In the genomic region with DNA sequence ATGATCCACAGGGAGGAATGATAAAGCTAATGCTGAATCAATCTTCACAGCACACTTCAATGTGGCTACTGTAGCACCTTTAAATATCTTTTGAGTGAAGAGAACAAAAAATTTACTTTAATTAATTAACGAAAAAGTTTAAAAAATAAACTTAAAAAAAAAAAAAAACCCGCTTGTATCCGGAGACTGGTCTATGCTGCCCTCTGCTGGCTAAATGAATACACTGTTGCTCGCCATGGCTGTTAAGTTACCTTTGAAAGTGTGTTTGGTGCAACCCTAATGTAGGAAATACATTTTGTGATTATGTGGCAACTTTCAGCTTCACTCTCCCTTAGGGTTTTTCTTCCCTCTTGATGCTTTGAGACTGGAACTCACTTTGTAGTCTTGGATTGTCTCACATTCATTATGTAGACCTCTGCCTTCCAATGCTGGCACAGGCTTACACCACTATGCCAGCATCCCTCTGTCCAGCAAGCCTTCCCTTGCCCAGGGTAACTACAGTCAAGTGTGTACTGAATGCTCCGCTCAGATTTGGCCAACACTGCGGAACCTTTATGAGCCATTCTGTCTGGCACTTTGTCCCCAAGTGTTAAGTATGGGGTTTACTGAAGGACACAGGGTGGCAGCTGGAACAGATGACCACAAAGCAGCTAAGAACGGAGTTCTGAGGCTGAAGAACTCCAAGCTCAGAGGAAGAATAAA, we compare ENCODE assay signal across 9 mouse cellular contexts. TPM values are rescaled to one million over a fixed set of nuclear protein-coding genes. Genes with fewer than 3 reads are reported as not detected.
DNase-seq lines count a peak whose midpoint lies in the region; ATAC-seq and TF ChIP-seq lines count a peak whose summit lies in the region.
"Had no signal": no experiment of that assay in that cellular context is flagged by ENCODE, and none has a peak within 500 bp of the region (broad histone marks: within the 10 kb centered on the region; RNA-seq: fewer than 3 reads in every experiment).

No protein-coding gene starts in this region.

- H3K4me2 ChIP-seq in forebrain, embryonic 14.5 days (ENCODE audit: low read length), result no peak overlapping the region
- no peak overlapping the region for H3K4me2 ChIP-seq in forebrain, embryonic 13.5 days
- no peak overlapping the region for H3K4me2 ChIP-seq in midbrain, embryonic 14.5 days (ENCODE audit: low read length)
- no peak overlapping the region for H3K4me2 ChIP-seq in midbrain, embryonic 16.5 days (ENCODE audit: low read length)
- H3K4me2 ChIP-seq in heart, embryonic 13.5 days, result peak overlapping the region; percentile 28; the same call in 1 of the 2 replicates
- H3K4me2 ChIP-seq in liver, postnatal 0 days (ENCODE audit: low read depth, low read length), result no peak overlapping the region
- H3K4me2 ChIP-seq: neural tube, embryonic 13.5 days had no signal

- H3K4me1 ChIP-seq in forebrain, embryonic 14.5 days (ENCODE audit: control insufficient read depth, insufficient read depth, low read length), result peaks cover 3% of the 10 kb centered on the region; the same call in 1 of the 2 replicates
- peaks cover 8% of the 10 kb centered on the region for H3K4me1 ChIP-seq in forebrain, embryonic 13.5 days
- 0 out of 2 replicates have a peak, but pooled peaks cover 2% of the 10 kb centered on the region for H3K4me1 ChIP-seq in midbrain, embryonic 14.5 days (ENCODE audit: control insufficient read depth, insufficient read depth, low read length)
- H3K4me1 ChIP-seq in midbrain, embryonic 16.5 days (ENCODE audit: control insufficient read depth, insufficient read depth, low read length), result no peaks in the 10 kb centered on the region
- peaks cover 38% of the 10 kb centered on the region for H3K4me1 ChIP-seq in heart, embryonic 13.5 days
- H3K4me1 ChIP-seq in liver, postnatal 0 days (ENCODE audit: insufficient read depth), result peaks cover 13% of the 10 kb centered on the region

- no peak for ATAC-seq in forebrain, embryonic 14.5 days
- ATAC-seq in forebrain, embryonic 13.5 days, result no peak
- ATAC-seq in midbrain, embryonic 14.5 days (ENCODE audit: low FRiP score, low TSS enrichment), result no peak
- ATAC-seq in midbrain, embryonic 16.5 days, result no peak
- ATAC-seq in heart, embryonic 13.5 days (ENCODE audit: extremely low read depth, insufficient number of reproducible peaks, low FRiP score, low TSS enrichment), result no peak
- ATAC-seq in liver, postnatal 0 days, result peak; percentile 45; the same call in 1 of the 2 replicates

- TF ChIP-seq CTCF in liver, postnatal 0 days (IDR thresholded peaks at IDR 0.05; ENCODE audit: low read depth), result peak; percentile 81

- no peak for TF ChIP-seq EP300 in liver, postnatal 0 days (IDR thresholded peaks at IDR 0.05; ENCODE audit: low read depth)

- no peaks in the 10 kb centered on the region for H3K27me3 ChIP-seq in forebrain, embryonic 14.5 days (replicated peaks; ENCODE audit: control insufficient read depth, insufficient read depth, low read length)
- no peaks in the 10 kb centered on the region for H3K27me3 ChIP-seq in forebrain, embryonic 13.5 days
- no peaks in the 10 kb centered on the region for H3K27me3 ChIP-seq in midbrain, embryonic 14.5 days (ENCODE audit: control insufficient read depth, insufficient read depth, low read length)
- H3K27me3 ChIP-seq in midbrain, embryonic 16.5 days (ENCODE audit: control insufficient read depth, insufficient read depth, low read depth, low read length), result no peaks in the 10 kb centered on the region
- no peaks in the 10 kb centered on the region for H3K27me3 ChIP-seq in heart, embryonic 13.5 days (replicated peaks)
- no peaks in the 10 kb centered on the region for H3K27me3 ChIP-seq in liver, postnatal 0 days (ENCODE audit: insufficient read depth, low read length)
- H3K27me3 ChIP-seq: neural tube, embryonic 13.5 days had no signal

- H3K36me3 ChIP-seq in forebrain, embryonic 14.5 days (ENCODE audit: control insufficient read depth, insufficient read depth, low read length), result no peaks in the 10 kb centered on the region
- no peaks in the 10 kb centered on the region for H3K36me3 ChIP-seq in forebrain, embryonic 13.5 days (ENCODE audit: poor library complexity, severe bottlenecking)
- no peaks in the 10 kb centered on the region for H3K36me3 ChIP-seq in midbrain, embryonic 14.5 days (ENCODE audit: control insufficient read depth, insufficient read depth, low read length)
- H3K36me3 ChIP-seq in midbrain, embryonic 16.5 days (ENCODE audit: control insufficient read depth, insufficient read depth, low read length), result no peaks in the 10 kb centered on the region
- no peaks in the 10 kb centered on the region for H3K36me3 ChIP-seq in heart, embryonic 13.5 days
- H3K36me3 ChIP-seq in liver, postnatal 0 days (replicated peaks; ENCODE audit: insufficient read depth, low read length), result no peaks in the 10 kb centered on the region
- H3K36me3 ChIP-seq: neural tube, embryonic 13.5 days had no signal

- peak; percentile 83 for DNase-seq in forebrain, embryonic 14.5 days (ENCODE audit: low spot score)
- peak; percentile 89 for DNase-seq in midbrain, embryonic 14.5 days
- DNase-seq in adipocyte (ENCODE audit: low spot score), result peak; percentile 81
- peak; percentile 63 for DNase-seq in liver, postnatal 0 days
- DNase-seq in thymus, postnatal 36 days, result peak; percentile 58 to 59

- WGBS in forebrain, embryonic 14.5 days, result 24% methylated on average over 7 of the region's 7 CpGs
- WGBS in forebrain, embryonic 13.5 days, result 23% methylated on average over 7 of the region's 7 CpGs
- WGBS in midbrain, embryonic 14.5 days, result 22% methylated on average over 7 of the region's 7 CpGs
- 22% methylated on average over 7 of the region's 7 CpGs for WGBS in midbrain, embryonic 16.5 days
- 21% methylated on average over 7 of the region's 7 CpGs for WGBS in heart, embryonic 13.5 days
- 22% methylated on average over 7 of the region's 7 CpGs for WGBS in liver, postnatal 0 days (ENCODE audit: insufficient replicate concordance)

- H3K4me3 ChIP-seq in forebrain, embryonic 14.5 days (ENCODE audit: low read depth, low read length), result no peak overlapping the region
- H3K4me3 ChIP-seq in forebrain, embryonic 13.5 days, result no peak overlapping the region
- no peak overlapping the region for H3K4me3 ChIP-seq in midbrain, embryonic 14.5 days (replicated peaks; ENCODE audit: low read depth, low read length)
- H3K4me3 ChIP-seq in midbrain, embryonic 16.5 days (ENCODE audit: low read depth, low read length), result no peak overlapping the region
- H3K4me3 ChIP-seq in heart, embryonic 13.5 days, result no peak overlapping the region
- no peak overlapping the region for H3K4me3 ChIP-seq in liver, postnatal 0 days (ENCODE audit: low read depth, low read length)
- H3K4me3 ChIP-seq: neural tube, embryonic 13.5 days had no signal

- H3K9ac ChIP-seq in forebrain, embryonic 14.5 days (ENCODE audit: low read length), result no peak overlapping the region
- no peak overlapping the region for H3K9ac ChIP-seq in forebrain, embryonic 13.5 days
- no peak overlapping the region for H3K9ac ChIP-seq in midbrain, embryonic 14.5 days (replicated peaks; ENCODE audit: low read length)
- H3K9ac ChIP-seq in midbrain, embryonic 16.5 days (ENCODE audit: low read depth, low read length), result no peak overlapping the region
- no peak overlapping the region for H3K9ac ChIP-seq in heart, embryonic 13.5 days
- H3K9ac ChIP-seq in liver, postnatal 0 days (replicated peaks), result no peak overlapping the region
- H3K9ac ChIP-seq: neural tube, embryonic 13.5 days had no signal

- H3K9me3 ChIP-seq in forebrain, embryonic 14.5 days (replicated peaks; ENCODE audit: control insufficient read depth, low read length), result no peaks in the 10 kb centered on the region
- no peaks in the 10 kb centered on the region for H3K9me3 ChIP-seq in forebrain, embryonic 13.5 days (replicated peaks)
- no peaks in the 10 kb centered on the region for H3K9me3 ChIP-seq in midbrain, embryonic 14.5 days (ENCODE audit: control insufficient read depth, low read length)
- H3K9me3 ChIP-seq in midbrain, embryonic 16.5 days (replicated peaks; ENCODE audit: control insufficient read depth, low read length, poor library complexity, severe bottlenecking), result no peaks in the 10 kb centered on the region
- H3K9me3 ChIP-seq in heart, embryonic 13.5 days, result no peaks in the 10 kb centered on the region
- H3K9me3 ChIP-seq in liver, postnatal 0 days (ENCODE audit: low read length), result no peaks in the 10 kb centered on the region
- H3K9me3 ChIP-seq: neural tube, embryonic 13.5 days had no signal

- H3K27ac ChIP-seq in forebrain, embryonic 14.5 days (ENCODE audit: low read depth, low read length), result no peak overlapping the region
- no peak overlapping the region for H3K27ac ChIP-seq in forebrain, embryonic 13.5 days
- H3K27ac ChIP-seq in midbrain, embryonic 14.5 days (replicated peaks; ENCODE audit: low read depth, low read length), result no peak overlapping the region
- no peak overlapping the region for H3K27ac ChIP-seq in midbrain, embryonic 16.5 days (ENCODE audit: low read length)
- no peak overlapping the region for H3K27ac ChIP-seq in heart, embryonic 13.5 days (replicated peaks)
- no peak overlapping the region for H3K27ac ChIP-seq in liver, postnatal 0 days (ENCODE audit: low read depth)
- H3K27ac ChIP-seq: neural tube, embryonic 13.5 days had no signal

RNA-seq across cellular contexts. Expression of a gene that starts 27.7 kb away (rescaled TPM):
- polyA plus RNA-seq in forebrain, embryonic 14.5 days (2014; fragmentation: Nextera tagmentation; extraction: Ambion mirVana), result 21.9 and 24.8 TPM in 2 replicates
- 22.7 and 24.5 TPM in 2 replicates for polyA plus RNA-seq in forebrain, embryonic 13.5 days (2015; fragmentation: Nextera tagmentation; extraction: Ambion mirVana)
- 23.3 and 33.3 TPM in 2 replicates for polyA plus RNA-seq in midbrain, embryonic 14.5 days (2014; fragmentation: Nextera tagmentation; extraction: Ambion mirVana)
- polyA plus RNA-seq in midbrain, embryonic 16.5 days (2015; fragmentation: Nextera tagmentation; extraction: Ambion mirVana), result 25.1 and 26.7 TPM in 2 replicates
- polyA plus RNA-seq in heart, embryonic 13.5 days (2015; fragmentation: Nextera tagmentation; extraction: Ambion mirVana), result 14.9 and 15.9 TPM in 2 replicates
- polyA plus RNA-seq in liver, postnatal 0 days (2015; fragmentation: Nextera tagmentation; extraction: Ambion mirVana), result 7.0 and 7.9 TPM in 2 replicates
